Mouse (Mus musculus) embryo, embryonic 10 days (tissue): Measurements from ENCODE around the gene Kif26b.
A peak's percentile ranks its signal among the peaks of the same experiment; 100 is the strongest.

Source experiments
- DNase-seq: peaks from one replicate; pipeline ENCODE4 v3.0.0-alpha.2; 2015; ENCODE audit warnings: low spot score

Gene Kif26b

GRCm38 (mm10) chr1:178540247-178540646 is 11.3 kb downstream of the Kif26b start:
- DNase-seq: no peak

GRCm38 (mm10) chr1:178542415-178542814 is 13.5 kb downstream of the Kif26b start:
- DNase-seq: no peak

GRCm38 (mm10) chr1:178542990-178543944 is 14.3 kb downstream of the Kif26b start:
- DNase-seq: no peak

GRCm38 (mm10) chr1:178544585-178544984 is 15.7 kb downstream of the Kif26b start:
- no peak for DNase-seq

- DNase-seq: no peak
These were observed 20.7 kb downstream of the Kif26b start for GRCm38 (mm10) chr1:178549576-178549975.

DNA sequence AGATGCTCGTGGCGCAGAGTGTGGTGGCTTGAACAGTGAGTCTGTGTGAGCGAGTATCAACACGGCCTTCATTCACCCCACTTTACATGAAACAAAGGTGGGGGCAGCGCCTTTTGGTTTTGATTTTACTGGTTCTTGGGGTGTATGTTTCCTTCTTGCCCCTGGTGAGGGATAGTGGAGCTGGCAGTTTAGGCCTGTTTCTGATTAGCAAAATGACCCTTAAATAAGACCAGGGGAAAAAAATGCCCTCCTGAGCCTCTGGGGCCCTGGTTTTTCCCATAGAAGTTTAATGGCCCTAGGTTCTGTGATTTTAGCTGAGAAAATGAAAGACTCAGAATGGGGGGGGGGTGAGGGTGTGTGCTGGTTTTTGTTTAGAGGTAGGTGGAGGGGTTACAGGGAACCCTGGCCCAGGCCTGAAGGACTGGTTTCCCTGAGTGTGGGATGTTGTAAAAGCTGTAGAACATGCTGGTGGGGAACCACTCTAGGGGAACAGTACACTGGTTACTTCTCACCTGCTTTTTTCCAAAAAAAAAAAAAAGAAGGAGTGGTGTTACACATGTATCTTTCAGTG is 21.6 kb downstream of the Kif26b start:
- peak; percentile 38 for DNase-seq

DNA sequence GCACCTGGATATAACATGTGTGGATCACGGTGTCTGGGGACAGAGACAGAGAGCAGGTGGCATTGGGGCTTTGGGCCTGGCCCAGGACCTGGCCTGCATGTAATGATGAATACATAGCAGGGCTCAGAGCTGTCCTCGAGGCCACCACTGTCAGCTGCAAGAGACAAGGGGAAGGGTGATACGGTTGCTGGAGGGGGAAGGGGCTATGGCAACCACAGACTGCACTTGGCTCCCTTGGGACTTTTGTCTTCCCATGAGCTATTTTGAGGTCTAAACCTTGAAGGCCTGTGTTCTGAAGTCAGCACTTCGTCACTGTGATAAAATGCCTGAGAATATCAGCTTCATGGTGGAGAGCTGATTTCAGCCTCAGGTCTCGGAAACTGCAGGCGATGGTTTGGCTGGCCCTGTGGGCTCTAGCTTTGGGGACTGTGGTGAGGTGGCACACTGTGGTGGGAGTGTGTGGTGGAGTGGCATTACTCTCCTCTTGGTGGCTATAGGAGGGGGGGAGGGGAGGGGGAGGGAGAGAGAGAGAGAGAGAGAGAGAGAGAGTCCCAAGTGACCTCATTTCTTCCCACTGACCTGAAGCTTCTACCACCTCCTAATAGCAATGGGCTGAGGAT is 23.5 kb downstream of the Kif26b start:
- DNase-seq: no peak

DNA sequence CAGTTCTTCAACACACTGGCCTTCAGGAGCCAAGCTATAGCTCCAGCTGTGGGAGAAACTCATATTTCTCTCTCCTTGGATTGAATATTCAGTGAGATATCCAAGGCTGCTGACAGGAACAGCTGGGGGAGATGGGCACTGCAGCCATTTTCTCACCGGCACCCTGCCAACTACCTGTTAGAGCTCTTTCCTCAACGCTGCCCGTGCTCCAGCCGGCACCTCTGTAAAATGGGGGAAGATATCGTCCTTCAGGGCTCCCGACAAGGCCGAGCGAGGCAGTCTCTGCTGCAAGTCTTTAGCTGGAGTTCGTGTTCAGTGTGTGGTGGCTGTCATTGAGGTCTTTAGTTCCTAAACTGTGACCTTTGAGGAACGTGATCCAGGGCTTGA is 24.0 kb downstream of the Kif26b start:
- DNase-seq: peak; percentile 18

DNA sequence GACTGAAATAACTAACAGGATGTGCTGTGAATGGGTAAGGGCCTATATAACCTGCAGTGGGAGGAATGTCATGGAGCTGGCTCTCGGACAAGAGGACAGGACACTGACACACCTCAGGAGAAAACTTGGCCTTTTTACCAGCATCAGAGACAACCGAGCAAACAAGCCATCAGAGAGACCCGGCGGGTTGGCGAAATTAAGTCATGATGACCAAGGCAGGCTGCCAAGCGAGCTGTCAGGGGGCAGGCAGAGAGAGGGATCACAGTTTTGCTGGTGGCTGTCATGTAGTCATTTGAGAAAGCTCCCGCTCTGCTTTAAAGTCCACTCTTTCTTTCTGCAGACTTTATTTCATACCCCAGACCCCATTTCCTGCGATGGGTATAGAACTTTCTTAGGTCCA is 27.3 kb downstream of the Kif26b start:
- DNase-seq: no peak

- no peak for DNase-seq
These were observed 31.1 kb downstream of the Kif26b start for GRCm38 (mm10) chr1:178560043-178560442.

GRCm38 (mm10) chr1:178563834-178564233 is 34.9 kb downstream of the Kif26b start:
- DNase-seq: no peak

GRCm38 (mm10) chr1:178564800-178565199 is 35.9 kb downstream of the Kif26b start:
- no peak for DNase-seq

- peak; percentile 72 for DNase-seq
These were observed 39.9 kb downstream of the Kif26b start for GRCm38 (mm10) chr1:178568551-178569545.

DNA sequence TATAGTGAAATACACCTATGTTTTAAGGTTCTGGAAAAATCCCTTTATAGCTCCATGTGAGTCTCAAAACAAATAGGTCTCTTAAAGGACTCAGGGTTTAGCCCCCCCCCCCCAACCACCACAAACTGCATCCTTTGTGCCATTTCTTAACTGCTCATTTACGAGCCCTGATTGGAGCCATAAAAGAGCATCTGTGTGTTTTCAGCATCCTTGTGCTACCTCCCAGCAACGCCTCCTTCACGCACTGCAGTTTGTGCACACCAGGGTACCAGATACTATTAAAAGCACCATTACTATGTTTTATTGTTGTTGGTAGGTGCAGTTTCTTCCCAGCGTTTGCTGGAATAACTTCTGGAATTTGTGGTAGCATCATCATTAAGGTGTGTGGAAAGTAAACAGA is 42.1 kb downstream of the Kif26b start:
- DNase-seq: no peak

DNA sequence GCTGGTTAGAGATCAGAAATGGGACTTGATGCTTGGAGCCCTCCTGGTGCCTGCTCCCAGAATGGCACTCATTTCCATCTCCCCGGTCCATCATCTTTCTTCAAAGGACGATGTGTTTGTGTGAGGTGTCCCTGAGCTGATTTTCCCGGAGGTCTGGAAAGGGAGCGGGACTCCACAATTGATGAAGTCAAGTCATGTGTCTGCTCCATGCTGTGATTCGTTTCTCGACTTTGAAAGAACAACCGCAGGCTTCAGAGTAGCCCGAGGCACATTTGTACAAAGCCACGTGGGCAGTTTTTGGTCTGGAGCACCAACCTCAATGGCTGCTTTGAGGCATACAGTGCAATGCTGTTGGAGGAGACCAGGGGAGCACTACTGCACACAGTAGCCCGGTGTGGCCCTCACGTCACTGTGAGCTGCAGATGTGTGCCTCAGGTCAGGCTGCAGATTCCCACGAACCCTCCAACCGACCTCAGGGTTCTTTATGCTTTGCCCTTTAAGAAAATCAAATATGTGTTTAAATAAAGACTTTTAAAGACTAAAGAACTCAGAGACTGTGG is 43.0 kb downstream of the Kif26b start:
- peak; percentile 24 for DNase-seq

GRCm38 (mm10) chr1:178573406-178574032 is 44.6 kb downstream of the Kif26b start:
- no peak for DNase-seq

DNA sequence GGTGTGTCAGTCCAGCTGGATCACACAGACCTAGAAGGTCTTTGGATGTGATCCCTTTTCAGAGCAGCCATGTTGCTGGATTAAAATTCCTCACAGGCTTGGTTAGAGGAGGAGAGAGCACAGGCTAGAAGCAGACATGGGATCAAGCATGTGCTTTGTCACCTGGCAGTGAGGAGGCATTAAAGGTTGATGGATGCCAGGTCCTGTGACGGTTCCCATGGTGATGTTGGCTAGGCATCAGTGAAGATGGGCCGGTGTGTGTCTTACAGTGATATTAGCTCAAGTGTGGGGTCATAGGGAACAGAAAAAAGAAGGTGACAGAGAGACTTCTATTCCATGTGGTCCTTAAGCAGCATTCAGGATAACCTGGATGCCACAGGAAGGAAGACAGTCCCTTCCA is 46.8 kb downstream of the Kif26b start:
- no peak for DNase-seq

DNA sequence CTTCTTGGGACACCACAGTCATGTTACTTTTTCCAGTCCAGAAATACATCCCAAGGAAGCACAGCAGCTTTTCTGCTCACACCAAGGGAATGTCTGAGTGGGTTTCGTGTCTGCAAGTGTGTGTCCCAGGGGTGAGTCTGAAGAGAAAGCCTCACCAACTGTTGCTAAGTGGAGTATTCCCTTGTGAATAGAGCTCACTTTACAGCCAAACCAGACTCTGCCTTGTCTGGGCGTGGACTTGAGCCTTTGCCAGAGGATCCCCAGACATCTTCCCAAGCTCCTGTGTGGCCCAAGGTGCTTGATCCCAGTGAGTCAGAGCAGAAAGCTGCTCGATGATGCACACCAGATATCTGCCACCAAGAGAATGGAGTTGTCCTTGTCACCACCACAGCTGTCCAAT is 48.0 kb downstream of the Kif26b start:
- DNase-seq: no peak

DNA sequence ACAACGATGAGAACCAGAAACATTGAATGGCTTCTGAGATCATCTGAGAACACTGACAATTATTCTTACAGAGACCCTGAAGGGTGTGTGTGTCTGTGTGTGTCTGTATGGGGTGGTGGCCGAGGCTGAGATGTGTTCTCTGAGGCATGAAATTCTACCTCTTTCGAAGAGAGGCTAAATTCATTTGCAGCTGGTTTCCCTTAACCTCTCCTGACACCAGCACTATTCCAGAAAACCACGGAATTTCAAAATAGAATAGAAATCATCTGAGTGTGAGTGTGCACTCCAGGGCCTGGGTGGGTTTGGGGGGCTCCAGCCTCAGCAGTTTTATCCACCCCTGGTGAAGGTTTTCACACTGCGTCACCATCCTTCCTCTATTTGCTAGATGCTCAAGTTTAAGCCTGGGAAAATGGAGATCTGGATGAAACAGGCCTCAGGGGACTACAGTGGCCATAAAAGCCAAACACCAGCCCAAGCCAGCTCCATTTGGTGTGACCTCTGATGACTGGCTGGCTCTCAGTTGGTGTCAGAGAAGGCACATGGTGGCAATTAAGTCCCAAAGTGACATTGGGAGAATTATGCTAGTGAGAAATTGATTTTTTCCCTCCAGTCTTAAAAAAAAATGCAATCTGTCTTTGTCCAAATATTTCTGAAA is 56.6 kb downstream of the Kif26b start:
- peak; percentile 65 for DNase-seq
